Mouse (Mus musculus) heart, adult 2 months (tissue): ENCODE data around the gene Specc1.

Source experiments
- CTCF ChIP-seq: fragments of 200-600 bp; IDR thresholded peaks from 2 replicates; pipeline ENCODE4 v1.8.1; 2022; ENCODE audit warnings: antibody characterized with exemption, mild to moderate bottlenecking, moderate library complexity
- EP300 ChIP-seq: fragments of 200-500 bp; IDR thresholded peaks from 2 replicates; pipeline ENCODE4 v1.6.1; 2011; ENCODE audit warnings: low read depth, low read length, control low read depth; ENCODE audit not compliant: insufficient read depth

DNA sequence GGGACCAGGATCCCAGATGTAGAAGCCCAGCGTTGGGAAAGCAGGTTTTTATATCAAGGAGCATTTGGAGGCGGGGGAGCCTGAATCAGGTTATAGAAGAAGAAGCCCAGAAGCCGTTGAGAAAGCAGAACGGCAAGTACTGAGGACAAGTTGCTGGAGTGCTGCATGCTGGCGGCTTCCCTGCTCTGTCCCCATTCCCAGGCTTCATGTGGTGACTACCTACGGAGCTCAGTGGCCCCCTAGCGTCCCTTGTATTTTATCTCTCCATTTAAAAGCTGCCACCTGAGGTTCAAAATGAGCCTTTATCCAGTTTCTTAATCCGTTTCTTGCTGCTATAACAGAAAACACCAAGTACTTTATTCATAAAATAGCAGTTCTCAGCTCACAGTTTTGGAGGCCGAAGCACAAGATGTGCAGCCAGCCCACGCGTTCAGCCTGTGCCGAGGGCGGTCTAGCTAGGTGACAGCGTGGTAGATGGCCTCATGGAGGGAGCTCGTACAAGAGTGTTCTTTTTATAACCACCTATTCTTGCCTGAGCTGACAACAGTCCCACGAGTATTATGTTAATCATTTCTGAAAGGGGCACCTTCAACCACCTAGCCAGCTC lies 54.2 kb downstream of the Specc1 start:
- TF ChIP-seq CTCF (peak; percentile 46), EP300 (no peak)
